Mouse (Mus musculus) C2C12 (cell line): ENCODE results near the gene Sstr3. TPM values are rescaled to one million over a fixed set of nuclear protein-coding genes. Genes with fewer than 3 reads are reported as not detected.
A peak's percentile ranks its signal among the peaks of the same experiment; 100 is the strongest.

Source experiments
- H3K27me3 ChIP-seq: one replicate; pipeline ENCODE4 v1.6.1; 2011; ENCODE audit not compliant: control insufficient read depth, insufficient read depth, insufficient read length
- H3K36me3 ChIP-seq: one replicate; pipeline ENCODE4 v1.6.1; 2011; ENCODE audit not compliant: control insufficient read depth, insufficient read depth
- H3K4me3 ChIP-seq: one replicate; pipeline ENCODE4 v1.5.1; 2011; ENCODE audit warnings: mild to moderate bottlenecking, control low read depth; ENCODE audit not compliant: poor library complexity, insufficient read depth, severe bottlenecking
- H3K79me2 ChIP-seq: one replicate; pipeline ENCODE4 v1.6.1; 2011; ENCODE audit not compliant: control insufficient read depth, insufficient read depth
- H3K79me3 ChIP-seq: one replicate; pipeline ENCODE4 v1.6.1; 2011; ENCODE audit warnings: low read depth, control low read depth
- H3ac ChIP-seq: one replicate; pipeline ENCODE3; 2011; ENCODE audit warnings: low read depth; ENCODE audit not compliant: control insufficient read depth, insufficient read length
- CEBPB ChIP-seq: IDR thresholded peaks from one replicate; pipeline ENCODE4 v1.6.1; 2011; ENCODE audit warnings: low read depth, mild to moderate bottlenecking, control low read depth, moderate library complexity
- CTCF ChIP-seq: IDR thresholded peaks from one replicate; pipeline ENCODE4 v1.5.1; 2011; ENCODE audit not compliant: control insufficient read depth, insufficient read depth, insufficient read length
- FOSL1 ChIP-seq: IDR thresholded peaks from one replicate; pipeline ENCODE4 v1.8.0; 2011; ENCODE audit warnings: mild to moderate bottlenecking, low read length; ENCODE audit not compliant: poor library complexity, insufficient read depth, severe bottlenecking
- MAX ChIP-seq: IDR thresholded peaks from one replicate; pipeline ENCODE4 v1.6.1; 2011; ENCODE audit warnings: mild to moderate bottlenecking, control low read depth
- MYOD1 ChIP-seq: IDR thresholded peaks from one replicate; pipeline ENCODE4 v1.6.1; 2011; ENCODE audit warnings: low read depth; ENCODE audit not compliant: control insufficient read depth, insufficient read length
- MYOG ChIP-seq: IDR thresholded peaks from one replicate; pipeline ENCODE4 v1.6.1; 2011; ENCODE audit not compliant: control insufficient read depth, insufficient read length; ENCODE audit errors: extremely low read depth
- USF1 ChIP-seq: IDR thresholded peaks from one replicate; pipeline ENCODE4 v1.6.1; 2011; ENCODE audit warnings: low read depth, mild to moderate bottlenecking, control low read depth, moderate library complexity
- polyA plus RNA-seq: library from polyadenylated mRNA; unstranded; fragments of >200 nt; fragmentation: generic; extraction: Trizol; gene quantifications from one replicate; pipeline ENCODE4 v1.2.1, GENCODE M21; 2012; ENCODE audit warnings: missing spikeins

Sstr3 gene
- polyA plus RNA-seq, 1 experiment: not detected

DNA sequence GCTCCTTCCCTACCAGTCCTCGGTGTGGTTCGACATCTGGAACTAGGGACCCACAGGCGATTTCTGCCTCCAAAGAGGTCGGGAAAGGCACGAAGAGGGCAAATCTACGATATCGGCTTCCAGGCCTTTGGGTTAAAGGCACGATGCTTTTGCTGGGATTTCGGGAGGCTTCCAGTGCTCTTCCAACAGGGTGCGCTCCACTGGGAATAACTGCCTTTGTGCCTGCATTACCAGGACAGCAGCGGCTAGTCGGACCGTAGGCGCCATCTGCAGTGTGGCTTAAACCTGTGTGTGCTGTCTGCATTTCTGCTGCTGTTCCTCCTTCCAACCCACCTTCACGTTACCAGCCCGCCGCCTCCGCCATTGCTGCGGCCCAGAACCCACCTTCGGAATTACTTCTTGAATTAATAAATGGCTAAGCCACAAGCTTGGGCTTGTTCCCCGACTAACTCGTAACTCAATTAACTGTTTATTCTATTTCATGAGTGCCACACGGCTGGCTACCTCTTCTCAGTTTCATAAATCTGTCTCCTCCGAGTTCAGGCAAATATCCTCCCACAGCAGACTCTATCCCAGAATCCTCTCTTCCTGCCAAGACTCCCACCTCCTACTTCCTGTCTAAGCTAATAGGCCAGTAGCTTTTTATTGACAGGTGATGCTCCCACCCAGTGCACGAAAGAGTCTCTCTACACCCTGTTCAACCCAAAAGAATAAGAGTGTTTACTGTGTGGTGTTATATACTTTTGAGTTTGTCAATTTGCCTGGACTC is 10.2 kb upstream of the Sstr3 start:
- H3K79me2 ChIP-seq: no peaks in the 10 kb centered on the region
- H3K79me3 ChIP-seq: no peaks in the 10 kb centered on the region
- H3K27me3 ChIP-seq: peaks cover 35% of the 10 kb centered on the region
- no peak overlapping the region for H3K4me3 ChIP-seq
- TF ChIP-seq MAX (no peak), USF1 (no peak), MYOD1 (no peak), FOSL1 (no peak), CTCF (no peak), MYOG (no peak), CEBPB (no peak)
- H3K36me3 ChIP-seq: no peaks in the 10 kb centered on the region
- no peak overlapping the region for H3ac ChIP-seq

DNA sequence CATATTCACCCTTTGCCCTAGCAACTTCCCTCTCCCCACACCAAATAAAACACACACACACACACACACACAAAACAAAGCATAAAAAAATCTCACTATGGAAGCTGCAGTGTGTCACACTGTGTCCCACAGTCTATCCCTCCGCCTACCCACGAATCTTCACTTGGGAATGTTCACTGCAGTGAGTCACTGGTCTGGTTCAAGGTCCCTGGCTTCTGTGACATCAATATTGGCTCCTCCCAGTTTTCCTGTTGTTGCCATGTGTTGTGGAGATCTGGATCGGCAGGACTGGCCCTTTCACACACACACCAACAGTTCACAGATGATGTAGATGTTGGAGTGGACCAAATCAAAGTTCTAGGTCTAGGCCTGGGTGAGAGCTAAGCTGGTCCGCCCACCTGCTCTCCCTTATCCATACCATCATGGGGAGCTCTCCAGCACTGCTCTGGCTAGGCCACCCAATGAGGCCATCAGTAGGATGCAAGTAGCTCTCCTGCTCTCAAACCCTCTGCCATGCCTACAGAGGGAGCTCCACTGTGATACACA is 4.8 kb upstream of the Sstr3 start:
- no peaks in the 10 kb centered on the region for H3K79me2 ChIP-seq

DNA sequence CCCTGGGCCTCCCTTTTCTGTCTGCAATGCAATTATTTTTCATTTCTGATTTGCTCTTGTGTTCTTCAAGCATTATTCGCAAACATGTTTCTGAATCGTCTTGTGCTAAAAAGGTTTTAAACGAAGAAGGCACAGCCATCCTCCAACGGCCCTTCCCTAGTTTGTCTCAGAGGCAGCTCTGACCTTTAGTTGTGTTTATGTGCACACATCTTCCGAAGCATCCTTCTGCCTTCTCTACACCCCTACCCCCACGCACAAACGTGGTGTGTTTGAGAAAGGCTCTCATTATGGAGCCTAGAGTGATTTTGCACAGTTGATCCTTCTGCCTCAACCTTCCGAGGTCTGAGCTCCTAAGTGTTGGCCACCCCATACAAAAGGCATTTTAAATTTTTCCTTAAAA is 4.2 kb upstream of the Sstr3 start:
- no peak for TF ChIP-seq CTCF
- TF ChIP-seq MYOD1: no peak
- no peak for TF ChIP-seq FOSL1
- TF ChIP-seq MAX: no peak
- no peak for TF ChIP-seq USF1
- TF ChIP-seq CEBPB: no peak
- no peak for TF ChIP-seq MYOG
- Histone ChIP-seq H3K79me3 (no peaks in the 10 kb centered on the region), H3ac (no peak overlapping the region), H3K4me3 (no peak overlapping the region), H3K27me3 (peaks cover 13% of the 10 kb centered on the region), H3K36me3 (no peaks in the 10 kb centered on the region), H3K79me2 (no peaks in the 10 kb centered on the region)

More for the DNA sequence above, 4.8 kb upstream of the Sstr3 start:
- Histone ChIP-seq H3K36me3 (no peaks in the 10 kb centered on the region), H3K4me3 (no peak overlapping the region), H3K79me3 (no peaks in the 10 kb centered on the region), H3K27me3 (peaks cover 7% of the 10 kb centered on the region), H3ac (no peak overlapping the region)
- TF ChIP-seq FOSL1 (no peak), MYOD1 (no peak), CTCF (no peak), CEBPB (no peak), USF1 (no peak), MAX (no peak), MYOG (no peak)

DNA sequence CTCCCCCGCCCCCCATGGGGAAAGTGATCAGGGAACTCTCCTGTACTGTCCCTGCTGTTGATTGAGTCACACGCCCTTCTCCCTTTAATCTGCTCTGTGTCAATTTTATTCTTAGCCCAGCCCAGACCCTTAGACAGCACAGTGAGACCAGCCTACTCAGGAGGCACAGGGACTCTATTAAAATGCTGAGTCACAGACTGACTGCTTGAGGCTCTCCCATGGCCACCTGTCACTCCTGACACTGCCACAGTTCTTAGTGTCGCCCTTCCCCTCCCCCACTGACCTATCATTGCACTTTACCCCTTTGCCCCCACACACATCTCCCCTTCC is 3.8 kb upstream of the Sstr3 start:
- peaks cover 15% of the 10 kb centered on the region for H3K27me3 ChIP-seq
- no peaks in the 10 kb centered on the region for H3K79me3 ChIP-seq
- TF ChIP-seq MYOD1 (peak; percentile 74), MAX (no peak), CEBPB (no peak), USF1 (no peak), CTCF (no peak), MYOG (no peak)
- H3ac ChIP-seq: no peak overlapping the region
- no peaks in the 10 kb centered on the region for H3K79me2 ChIP-seq
- no peak overlapping the region for H3K4me3 ChIP-seq
- no peaks in the 10 kb centered on the region for H3K36me3 ChIP-seq

DNA sequence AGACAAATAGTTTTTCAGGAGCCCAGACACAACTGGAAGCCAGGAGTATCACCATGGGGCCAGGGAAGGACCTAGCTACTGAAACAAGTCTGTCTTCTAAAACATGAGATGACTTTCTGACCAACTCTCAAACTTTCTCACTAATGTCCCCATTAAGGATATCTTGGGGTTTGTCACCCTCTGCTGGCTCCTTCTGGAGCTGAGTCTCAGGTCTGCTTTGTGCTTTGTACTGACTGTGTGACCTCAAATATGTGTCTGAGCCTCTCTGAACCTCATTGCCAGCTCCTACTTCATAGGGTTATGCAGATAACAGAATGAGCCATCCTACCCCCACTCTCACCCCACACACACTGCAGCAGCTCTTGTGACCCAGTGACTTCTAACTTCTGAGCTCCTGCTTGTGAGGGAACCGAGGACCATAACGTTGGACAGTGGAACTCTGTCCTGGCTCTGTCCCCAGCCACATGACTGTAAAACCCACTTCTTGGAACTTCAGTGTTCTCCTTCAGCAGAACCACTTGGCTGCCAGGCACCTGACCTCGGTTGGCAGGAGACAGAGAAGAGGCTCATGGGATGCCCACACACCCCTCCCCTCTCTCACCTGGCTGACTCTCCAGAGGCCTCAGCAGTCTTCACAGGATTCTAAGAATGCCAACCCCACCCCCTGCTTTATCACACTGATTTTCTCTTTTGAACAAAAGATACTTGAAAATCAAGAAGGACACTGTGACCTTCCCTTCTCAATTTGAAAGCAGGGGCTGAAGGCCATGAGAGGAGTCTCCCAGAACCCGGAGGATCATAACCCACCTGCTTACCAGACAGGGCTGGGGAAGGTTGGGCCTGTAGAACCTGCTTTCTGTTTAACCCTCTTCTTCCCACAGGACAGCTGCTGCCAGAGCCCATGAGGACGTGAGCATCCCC is 3.2 kb upstream of the Sstr3 start:
- no peaks in the 10 kb centered on the region for H3K79me2 ChIP-seq
- H3K27me3 ChIP-seq: peaks cover 16% of the 10 kb centered on the region
- no peak overlapping the region for H3K4me3 ChIP-seq
- TF ChIP-seq USF1 (no peak), MYOG (no peak), CTCF (peak; percentile 19)
- H3ac ChIP-seq: no peak overlapping the region
- no peaks in the 10 kb centered on the region for H3K79me3 ChIP-seq
- no peaks in the 10 kb centered on the region for H3K36me3 ChIP-seq

DNA sequence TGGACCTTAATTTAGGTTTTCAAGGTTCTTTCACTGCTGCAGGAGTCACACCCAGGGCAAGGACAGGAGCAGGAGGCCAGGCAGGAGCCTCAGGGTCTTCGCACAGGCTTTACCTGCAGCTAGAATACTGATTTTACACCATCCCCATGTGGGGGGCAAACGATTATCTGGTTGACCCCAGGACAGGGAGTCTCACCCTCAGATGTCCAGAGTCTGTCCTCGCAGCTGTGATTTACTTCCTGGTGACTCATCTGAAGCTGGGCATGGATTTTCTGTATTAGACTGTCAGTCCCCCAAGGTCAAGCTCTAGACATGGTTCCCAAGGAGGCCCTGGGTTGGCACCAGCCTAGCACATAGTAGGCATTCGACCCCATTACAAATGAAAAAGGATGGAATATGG is 1.6 kb upstream of the Sstr3 start:
- no peak overlapping the region for H3ac ChIP-seq
- TF ChIP-seq MYOG (no peak), USF1 (no peak), FOSL1 (no peak), MAX (no peak), MYOD1 (no peak), CEBPB (no peak)

More for the DNA sequence above, 1.6 kb upstream of the Sstr3 start:
- Histone ChIP-seq H3K79me3 (no peaks in the 10 kb centered on the region), H3K27me3 (peaks cover 26% of the 10 kb centered on the region), H3K4me3 (no peak overlapping the region), H3K79me2 (no peaks in the 10 kb centered on the region), H3K36me3 (no peaks in the 10 kb centered on the region)
